8 mouse cellular contexts compared by ENCODE assay signal in the genomic region with DNA sequence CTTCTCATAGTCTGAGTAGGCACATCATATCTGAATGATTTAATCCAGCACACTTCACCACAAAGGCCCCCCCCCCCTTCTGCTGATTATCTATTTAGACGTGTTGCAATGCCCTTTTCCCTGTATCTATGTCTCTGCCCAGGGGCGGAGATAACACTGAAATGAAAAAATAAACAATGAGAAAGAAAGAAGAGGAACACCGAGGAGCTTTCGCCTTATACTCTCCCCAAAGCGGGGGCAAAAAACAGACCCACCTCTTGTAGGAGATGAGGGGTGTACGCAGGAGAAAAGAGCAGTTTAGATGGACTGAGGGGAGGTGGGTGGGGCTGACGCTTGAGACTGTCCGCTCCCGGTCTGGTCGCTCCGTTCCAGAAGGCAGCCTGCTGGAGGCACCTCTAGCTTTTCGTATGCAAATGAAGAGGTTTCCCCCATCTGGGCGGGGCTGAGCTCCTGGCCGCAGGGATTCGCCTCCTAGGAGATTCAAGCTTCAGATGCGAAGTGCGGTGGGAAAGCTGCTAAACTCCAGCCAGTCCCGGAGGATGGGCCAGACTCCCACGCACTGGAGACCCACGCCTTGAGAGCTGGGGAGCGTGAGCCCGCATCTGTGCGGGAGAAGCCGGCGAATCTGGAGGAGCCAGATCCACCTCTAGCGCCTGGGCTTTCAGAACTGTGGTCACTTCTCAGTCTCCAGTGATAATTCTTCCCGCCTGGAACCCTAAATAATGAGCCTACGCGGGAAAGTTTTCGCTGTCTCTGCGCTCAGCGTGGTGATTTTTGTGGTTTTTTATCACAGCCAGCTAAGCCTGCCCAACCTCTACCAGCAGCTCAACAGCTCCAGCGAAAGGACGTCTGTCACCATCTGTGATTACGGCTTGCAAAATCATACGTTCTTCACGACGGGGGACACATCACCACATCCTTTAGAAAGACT. TPM values are rescaled to one million over a fixed set of nuclear protein-coding genes. Genes with fewer than 3 reads are reported as not detected.
DNase-seq lines count a peak whose midpoint lies in the region; ATAC-seq and TF ChIP-seq lines count a peak whose summit lies in the region.

No protein-coding gene starts in this region.

- TF ChIP-seq POLR2A in embryonic fibroblast, embryonic 13.5 days (IDR thresholded peaks at IDR 0.05; ENCODE audit: low read depth, low read length): no peak; the same call in 1 of the 2 replicates

- under 1% methylated on average over 38 of the region's 38 CpGs for WGBS in heart, embryonic 13.5 days
- WGBS in kidney, postnatal 0 days: 2% methylated on average over 38 of the region's 38 CpGs
- under 1% methylated on average over 38 of the region's 38 CpGs for WGBS in liver, postnatal 0 days (ENCODE audit: insufficient replicate concordance)
- WGBS in neural tube, embryonic 12.5 days: under 1% methylated on average over 38 of the region's 38 CpGs

- peaks cover 19% of the 10 kb centered on the region for H3K79me3 ChIP-seq in C2C12 (ENCODE audit: low read depth)

- TF ChIP-seq EP300 in liver, postnatal 0 days (IDR thresholded peaks at IDR 0.05; ENCODE audit: low read depth): no peak

- H3K27me3 ChIP-seq in C2C12 (ENCODE audit: control insufficient read depth, insufficient read depth, insufficient read length): no peaks in the 10 kb centered on the region
- peaks cover 11% of the 10 kb centered on the region for H3K27me3 ChIP-seq in heart, embryonic 13.5 days (replicated peaks)
- H3K27me3 ChIP-seq in kidney, postnatal 0 days (ENCODE audit: insufficient read depth, low read length): no peaks in the 10 kb centered on the region
- 0 out of 2 replicates have a peak, but pooled peaks cover 4% of the 10 kb centered on the region for H3K27me3 ChIP-seq in liver, postnatal 0 days (ENCODE audit: insufficient read depth, low read length)
- no peaks in the 10 kb centered on the region; the same call in 1 of the 2 replicates for H3K27me3 ChIP-seq in neural tube, embryonic 12.5 days (replicated peaks)

- H3ac ChIP-seq in C2C12 (ENCODE audit: control insufficient read depth, insufficient read length, low read depth): peak overlapping the region; percentile 77

- no peaks in the 10 kb centered on the region for H3K9me3 ChIP-seq in heart, embryonic 13.5 days
- H3K9me3 ChIP-seq in kidney, postnatal 0 days (replicated peaks; ENCODE audit: low read length): no peaks in the 10 kb centered on the region
- no peaks in the 10 kb centered on the region for H3K9me3 ChIP-seq in liver, postnatal 0 days (ENCODE audit: low read length)
- no peaks in the 10 kb centered on the region for H3K9me3 ChIP-seq in neural tube, embryonic 12.5 days

- peak overlapping the region; percentile 82 for H3K9ac ChIP-seq in heart, embryonic 13.5 days
- peak overlapping the region; percentile 52 for H3K9ac ChIP-seq in kidney, postnatal 0 days (ENCODE audit: low read depth, low read length)
- H3K9ac ChIP-seq in liver, postnatal 0 days (replicated peaks): peak overlapping the region; percentile 27
- H3K9ac ChIP-seq in neural tube, embryonic 12.5 days: peak overlapping the region; percentile 63

- peaks cover 10% of the 10 kb centered on the region for H3K4me1 ChIP-seq in embryonic fibroblast, embryonic 13.5 days (ENCODE audit: control insufficient read depth, insufficient read depth, low read length)
- peaks cover 33% of the 10 kb centered on the region for H3K4me1 ChIP-seq in heart, embryonic 13.5 days
- H3K4me1 ChIP-seq in kidney, postnatal 0 days (replicated peaks; ENCODE audit: insufficient read depth, low read length): peaks cover 10% of the 10 kb centered on the region
- peaks cover 39% of the 10 kb centered on the region for H3K4me1 ChIP-seq in liver, postnatal 0 days (ENCODE audit: insufficient read depth)
- H3K4me1 ChIP-seq in neural tube, embryonic 12.5 days: peaks cover 26% of the 10 kb centered on the region

- H3K4me3 ChIP-seq in C2C12 (ENCODE audit: insufficient read depth, poor library complexity, severe bottlenecking): peak overlapping the region; percentile 45
- H3K4me3 ChIP-seq in embryonic fibroblast, embryonic 13.5 days (ENCODE audit: insufficient read depth, low read length): peak overlapping the region; percentile 67
- H3K4me3 ChIP-seq in heart, embryonic 13.5 days: peak overlapping the region; percentile 71
- H3K4me3 ChIP-seq in kidney, postnatal 0 days (replicated peaks; ENCODE audit: low read depth, low read length): peak overlapping the region; percentile 47
- peak overlapping the region; percentile 50 for H3K4me3 ChIP-seq in liver, postnatal 0 days (ENCODE audit: low read depth, low read length)
- peak overlapping the region; percentile 45 for H3K4me3 ChIP-seq in neural tube, embryonic 12.5 days

- no peak for ATAC-seq in heart, embryonic 13.5 days (ENCODE audit: extremely low read depth, insufficient number of reproducible peaks, low FRiP score, low TSS enrichment)
- peak; percentile 63 for ATAC-seq in kidney, postnatal 0 days (replicated peaks; ENCODE audit: low FRiP score, low read depth)
- peak; percentile 59 for ATAC-seq in liver, postnatal 0 days
- ATAC-seq in neural tube, embryonic 12.5 days (ENCODE audit: low FRiP score, low read depth): peak; percentile 82

- H3K36me3 ChIP-seq in C2C12 (ENCODE audit: control insufficient read depth, insufficient read depth): no peaks in the 10 kb centered on the region
- H3K36me3 ChIP-seq in heart, embryonic 13.5 days: no peaks in the 10 kb centered on the region
- H3K36me3 ChIP-seq in kidney, postnatal 0 days (ENCODE audit: insufficient read depth, low read length): no peaks in the 10 kb centered on the region
- no peaks in the 10 kb centered on the region for H3K36me3 ChIP-seq in liver, postnatal 0 days (replicated peaks; ENCODE audit: insufficient read depth, low read length)
- H3K36me3 ChIP-seq in neural tube, embryonic 12.5 days: no peaks in the 10 kb centered on the region

- H3K4me2 ChIP-seq in heart, embryonic 13.5 days: peak overlapping the region; percentile 98
- H3K4me2 ChIP-seq in kidney, postnatal 0 days (ENCODE audit: low read length): peak overlapping the region; percentile 84
- H3K4me2 ChIP-seq in liver, postnatal 0 days (ENCODE audit: low read depth, low read length): peak overlapping the region; percentile 81
- peak overlapping the region; percentile 91 for H3K4me2 ChIP-seq in neural tube, embryonic 12.5 days (replicated peaks)

- H3K27ac ChIP-seq in embryonic fibroblast, embryonic 13.5 days (ENCODE audit: insufficient read depth, low read length): peak overlapping the region; percentile 84
- no peak overlapping the region for H3K27ac ChIP-seq in heart, embryonic 13.5 days (replicated peaks)
- H3K27ac ChIP-seq in kidney, postnatal 0 days: no peak overlapping the region; the same call in 1 of the 2 replicates
- peak overlapping the region; percentile 65 for H3K27ac ChIP-seq in liver, postnatal 0 days (ENCODE audit: low read depth)
- no peak overlapping the region for H3K27ac ChIP-seq in neural tube, embryonic 12.5 days

- TF ChIP-seq CTCF in C2C12 (IDR thresholded peaks at IDR 0.05; ENCODE audit: control insufficient read depth, insufficient read depth, insufficient read length): no peak
- no peak for TF ChIP-seq CTCF in embryonic fibroblast, embryonic 13.5 days (IDR thresholded peaks at IDR 0.05; ENCODE audit: borderline replicate concordance, insufficient read depth, low read length)
- TF ChIP-seq CTCF in kidney, postnatal 0 days (IDR thresholded peaks at IDR 0.05; ENCODE audit: low read depth): no peak; the same call in 1 of the 2 replicates
- TF ChIP-seq CTCF in liver, postnatal 0 days (IDR thresholded peaks at IDR 0.05; ENCODE audit: low read depth): no peak

- DNase-seq in ZHBTc4 (ENCODE audit: low read depth, low spot score): peak; percentile 97
- DNase-seq in kidney, postnatal 0 days (ENCODE audit: low spot score): peak; percentile 88
- DNase-seq in liver, postnatal 0 days: peak; percentile 64
- peak; percentile 44 for DNase-seq in urinary bladder, adult 2 months (ENCODE audit: low spot score)

- peaks cover 48% of the 10 kb centered on the region for H3K79me2 ChIP-seq in C2C12 (ENCODE audit: control insufficient read depth, insufficient read depth)

TF ChIP-seq in C2C12, 6 proteins besides CTCF, POLR2A, EP300 and RAD21:
- no peak for TF ChIP-seq FOSL1 (IDR thresholded peaks at IDR 0.05; ENCODE audit: insufficient read depth, low read length, poor library complexity, severe bottlenecking)
- no peak for TF ChIP-seq MAX (IDR thresholded peaks at IDR 0.05)
- no peak for TF ChIP-seq USF1 (IDR thresholded peaks at IDR 0.05; ENCODE audit: low read depth)
- TF ChIP-seq MYOD1 (IDR thresholded peaks at IDR 0.05; ENCODE audit: control insufficient read depth, insufficient read length, low read depth): no peak
- no peak for TF ChIP-seq MYOG (IDR thresholded peaks at IDR 0.05; ENCODE audit: control insufficient read depth, extremely low read depth, insufficient read length)
- TF ChIP-seq CEBPB (IDR thresholded peaks at IDR 0.05; ENCODE audit: low read depth): no peak
TF ChIP-seq in C2C12: peak in this region for 0.

RNA-seq across cellular contexts. Expression of a gene that starts 57.9 kb away (rescaled TPM):
- 6.3 TPM for polyA plus RNA-seq in C2C12 (2012; fragmentation: generic; extraction: Trizol)
- polyA plus RNA-seq in embryonic fibroblast, embryonic 13.5 days (2011; ENCODE audit: insufficient read length, low read depth, missing spikeins): 12.5 and 12.8 TPM in 2 replicates
- polyA plus RNA-seq in heart, embryonic 13.5 days (2015; fragmentation: Nextera tagmentation; extraction: Ambion mirVana): 2.5 and 2.7 TPM in 2 replicates
- 7.1 and 7.3 TPM in 2 replicates for polyA plus RNA-seq in kidney, postnatal 0 days (2015; fragmentation: Nextera tagmentation; extraction: Ambion mirVana)
- 2.5 and 3.3 TPM in 2 replicates for polyA plus RNA-seq in liver, postnatal 0 days (2015; fragmentation: Nextera tagmentation; extraction: Ambion mirVana)
- 4.7 and 4.8 TPM in 2 replicates for polyA plus RNA-seq in neural tube, embryonic 12.5 days (2016; fragmentation: Nextera tagmentation; extraction: Ambion mirVana)
- polyA plus RNA-seq in urinary bladder, adult 2 months (2012; rRNA removed): 10.3 and 20.4 TPM in 2 replicates

Comparison
In these comparisons a context has a peak if more than half of its experiments do, and no peak if none do; other contexts are left out.
1. DNase-seq: peak in every context shown above with its lines; median percentile 97 in ZHBTc4; 88 in kidney, postnatal 0 days; 64 in liver, postnatal 0 days; 44 in urinary bladder, adult 2 months.
2. H3K27ac ChIP-seq: peak in embryonic fibroblast, embryonic 13.5 days (single experiment) and liver, postnatal 0 days (single experiment); none in heart, embryonic 13.5 days (single experiment), kidney, postnatal 0 days (single experiment) and neural tube, embryonic 12.5 days (single experiment).
3. H3K9ac ChIP-seq: peak in every context shown above with its lines; median percentile 82 in heart, embryonic 13.5 days; 63 in neural tube, embryonic 12.5 days; 52 in kidney, postnatal 0 days; 27 in liver, postnatal 0 days.
4. Peak in every context shown above with its lines, with median percentiles within 50 percentile points of each other: H3K4me3 ChIP-seq and H3K4me2 ChIP-seq.